Mouse (Mus musculus) lung, postnatal 0 days (tissue): ENCODE measurements around the gene Mpc1. TPM values are rescaled to one million over a fixed set of nuclear protein-coding genes. Genes with fewer than 3 reads are reported as not detected.

Experiments
- ATAC-seq: fragments of 200-750 bp; cut with Nextera tagmentation; 2 replicates; pipeline ENCODE4 v1.8.0; 2017; ENCODE audit warnings: moderate library complexity
- DNase-seq: peaks from one replicate; pipeline ENCODE4 v3.0.0-alpha.2; 2016; ENCODE audit warnings: low spot score
- H3K27ac ChIP-seq: fragments of 300-500 bp; sonication (generic); 2 replicates; pipeline ENCODE4 v1.5.1; 2014; ENCODE audit warnings: antibody characterized with exemption, mild to moderate bottlenecking, low read length, mixed read lengths
- H3K27me3 ChIP-seq: fragments of 300-500 bp; sonication (generic); replicated peaks from 2 replicates; pipeline ENCODE4 v1.6.1; 2014; ENCODE audit warnings: low read length, mixed read lengths; ENCODE audit not compliant: insufficient read depth
- H3K36me3 ChIP-seq: fragments of 300-500 bp; sonication (generic); 2 replicates; pipeline ENCODE4 v1.6.1; 2014; ENCODE audit warnings: low read length, mixed read lengths; ENCODE audit not compliant: insufficient read depth
- H3K4me1 ChIP-seq: fragments of 300-500 bp; sonication (generic); 2 replicates; pipeline ENCODE4 v1.6.1; 2014; ENCODE audit warnings: antibody characterized with exemption, low read depth, low read length, mixed read lengths; ENCODE audit not compliant: insufficient read depth
- H3K4me2 ChIP-seq: fragments of 300-500 bp; sonication (generic); replicated peaks from 2 replicates; pipeline ENCODE4 v1.6.1; 2014; ENCODE audit warnings: low read depth, mild to moderate bottlenecking, low read length, moderate library complexity, mixed read lengths
- H3K4me3 ChIP-seq: fragments of 300-500 bp; sonication (generic); 2 replicates; pipeline ENCODE4 v1.5.1; 2014; ENCODE audit warnings: low read depth, low read length
- H3K9ac ChIP-seq: fragments of 300-500 bp; sonication (generic); replicated peaks from 2 replicates; pipeline ENCODE4 v1.6.1; 2014; ENCODE audit warnings: low read depth, mild to moderate bottlenecking
- H3K9me3 ChIP-seq: fragments of 300-500 bp; sonication (generic); 2 replicates; pipeline ENCODE4 v1.6.1; 2016; ENCODE audit warnings: low read length, mixed read lengths
- CTCF ChIP-seq: IDR thresholded peaks from 2 replicates; pipeline ENCODE4 v1.5.1; 2016; ENCODE audit warnings: antibody characterized with exemption, mild to moderate bottlenecking
- EP300 ChIP-seq: IDR thresholded peaks from 2 replicates; pipeline ENCODE4 v1.6.1; 2016; ENCODE audit warnings: antibody characterized with exemption, mild to moderate bottlenecking, control low read depth
- WGBS: fragments of 180-500 bp; shearing (Covaris S2); extraction: QIAGEN DNeasy Blood & Tissue Kit; methylation state at CpG from one replicate; pipeline ENCODE4 v1.1.7; 2014; 5-methylcytosine and 5-hydroxymethylcytosine counted together
- polyA plus RNA-seq: library from polyadenylated mRNA; unstranded; fragments of >200 nt; fragmentation: Nextera tagmentation; extraction: Ambion mirVana; gene quantifications from 2 replicates; pipeline ENCODE4 v1.2.1, GENCODE M21; 2015

Gene Mpc1
- 283 and 288 TPM in 2 replicates for polyA plus RNA-seq

GRCm38 (mm10) chr17:8282821-8283525, at the start of gene Mpc1:
Gene Mpc1, plus strand, starts transcription at chr17:8282904.
- H3K36me3 ChIP-seq: no peaks in the 10 kb centered on the region
- peak within 1 kb of the TSS; percentile 97 for H3K27ac ChIP-seq
- TF ChIP-seq EP300: no peak; the same call in 1 of the 2 replicates
- no peak for TF ChIP-seq CTCF
- H3K9me3 ChIP-seq: no peaks in the 10 kb centered on the region
- H3K4me3 ChIP-seq: peak within 1 kb of the TSS; percentile 80
- WGBS: under 1% methylated on average over 34 of the region's 35 CpGs
- DNase-seq (peak; percentile 89), ATAC-seq (peak; percentile 77)
- peaks cover 8% of the 10 kb centered on the region; the same call in 1 of the 2 replicates for H3K4me1 ChIP-seq
- H3K27me3 ChIP-seq: no peaks in the 10 kb centered on the region
- H3K9ac ChIP-seq: peak within 1 kb of the TSS; percentile 76
- H3K4me2 ChIP-seq: peak within 1 kb of the TSS; percentile 97

GRCm38 (mm10) chr17:8233618-8234214, 49.0 kb upstream of the Mpc1 start:
- TF ChIP-seq CTCF: no peak
- TF ChIP-seq EP300: no peak
- no peaks in the 10 kb centered on the region for H3K9me3 ChIP-seq
- DNase-seq (peak; percentile 14), ATAC-seq (no peak)
- 52% methylated on average over 15 of the region's 15 CpGs for WGBS
- H3K4me1 ChIP-seq: no peaks in the 10 kb centered on the region
- no peaks in the 10 kb centered on the region for H3K36me3 ChIP-seq
- H3K27me3 ChIP-seq: no peaks in the 10 kb centered on the region
- no peak overlapping the region for H3K27ac ChIP-seq
- H3K4me2 ChIP-seq: no peak overlapping the region
- H3K9ac ChIP-seq: no peak overlapping the region
- H3K4me3 ChIP-seq: no peak overlapping the region

- no peak for DNase-seq
- 67% methylated on average over 4 of the region's 4 CpGs for WGBS
- Histone ChIP-seq H3K27ac (no peak overlapping the region), H3K9ac (no peak overlapping the region), H3K27me3 (no peaks in the 10 kb centered on the region), H3K9me3 (no peaks in the 10 kb centered on the region), H3K4me3 (no peak overlapping the region), H3K36me3 (no peaks in the 10 kb centered on the region), H3K4me1 (no peaks in the 10 kb centered on the region), H3K4me2 (no peak overlapping the region)
- no peak for TF ChIP-seq EP300
- TF ChIP-seq CTCF: no peak
- no peak for ATAC-seq
Observed at GRCm38 (mm10) chr17:8234537-8234936, 48.2 kb upstream of the Mpc1 start.

- no peak for TF ChIP-seq CTCF
- TF ChIP-seq EP300: no peak
- H3K4me2 ChIP-seq: no peak within 1 kb of the TSS
- no peak for ATAC-seq
Observed at GRCm38 (mm10) chr17:8235743-8236142, 47.0 kb upstream of the Mpc1 start, which contains the start of gene Ccr6. Gene Ccr6, plus strand, starts transcription at chr17:8236043.

GRCm38 (mm10) chr17:8238012-8238710, 44.5 kb upstream of the Mpc1 start:
- Histone ChIP-seq H3K27me3 (no peaks in the 10 kb centered on the region), H3K4me2 (no peak overlapping the region), H3K9ac (no peak overlapping the region), H3K9me3 (no peaks in the 10 kb centered on the region), H3K4me3 (no peak overlapping the region), H3K36me3 (no peaks in the 10 kb centered on the region), H3K27ac (no peak overlapping the region), H3K4me1 (no peaks in the 10 kb centered on the region)
- TF ChIP-seq CTCF (no peak), EP300 (no peak)
- 72% methylated on average over 15 of the region's 15 CpGs for WGBS
- DNase-seq (no peak), ATAC-seq (no peak)

More at GRCm38 (mm10) chr17:8235743-8236142, 47.0 kb upstream of the Mpc1 start, which contains the start of gene Ccr6:
- DNase-seq: no peak
- Histone ChIP-seq H3K36me3 (no peaks in the 10 kb centered on the region), H3K27me3 (no peaks in the 10 kb centered on the region), H3K4me1 (no peaks in the 10 kb centered on the region), H3K9ac (no peak within 1 kb of the TSS), H3K9me3 (no peaks in the 10 kb centered on the region), H3K27ac (no peak within 1 kb of the TSS), H3K4me3 (no peak within 1 kb of the TSS)
- 58% methylated on average over 3 of the region's 3 CpGs for WGBS

DNA sequence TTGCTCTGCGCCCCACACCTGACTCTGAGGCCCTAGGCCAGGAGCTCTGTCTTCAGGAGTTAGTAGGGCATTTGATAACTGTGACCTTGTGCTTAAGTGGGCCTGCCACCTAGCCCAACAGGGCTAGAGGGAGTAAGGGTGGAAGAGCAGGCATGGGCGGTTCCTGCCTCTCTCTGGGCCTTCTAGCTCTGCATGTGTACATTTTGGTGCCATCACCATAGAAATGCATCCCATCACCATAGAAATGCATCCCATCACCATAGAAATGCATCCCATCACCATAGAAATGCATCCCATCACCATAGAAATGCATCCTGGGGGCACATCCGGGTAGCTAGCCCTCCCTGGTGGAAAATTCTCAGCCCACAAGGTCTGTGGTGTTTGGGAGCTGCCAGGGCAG, 43.1 kb upstream of the Mpc1 start:
- ATAC-seq (no peak), DNase-seq (no peak)
- H3K36me3 ChIP-seq: no peaks in the 10 kb centered on the region
- no peak overlapping the region for H3K27ac ChIP-seq
- no peaks in the 10 kb centered on the region for H3K9me3 ChIP-seq
- no peaks in the 10 kb centered on the region for H3K27me3 ChIP-seq
- H3K4me2 ChIP-seq: no peak overlapping the region
- 69% methylated on average over 3 of the region's 3 CpGs for WGBS
- no peak overlapping the region for H3K9ac ChIP-seq
- no peaks in the 10 kb centered on the region for H3K4me1 ChIP-seq
- TF ChIP-seq EP300: no peak
- H3K4me3 ChIP-seq: no peak overlapping the region
